Mouse (Mus musculus): Measurements from ENCODE around the gene Pde1a.

- TF ChIP-seq CTCF (IDR thresholded peaks at IDR 0.05; ENCODE audit: control insufficient read depth, insufficient read depth, insufficient read length) (no peak), MYOG (IDR thresholded peaks at IDR 0.05; ENCODE audit: control insufficient read depth, extremely low read depth, insufficient read length) (no peak), MAX (IDR thresholded peaks at IDR 0.05) (no peak), USF1 (IDR thresholded peaks at IDR 0.05; ENCODE audit: low read depth) (no peak), CEBPB (IDR thresholded peaks at IDR 0.05; ENCODE audit: low read depth) (no peak)
These were observed 208.8 kb downstream of the Pde1a start for GRCm38 (mm10) chr2:79920438-79920837.
